ENCODE assay signal across 7 mouse cellular contexts in genomic region chr12:100907598-100908297, GRCm38 (mm10). TPM values are rescaled to one million over a fixed set of nuclear protein-coding genes. Genes with fewer than 3 reads are reported as not detected.
DNase-seq lines count a peak whose midpoint lies in the region; ATAC-seq and TF ChIP-seq lines count a peak whose summit lies in the region.

Gene Gpr68, minus strand, starts transcription at chr12:100908198.

- H3K4me1 ChIP-seq in kidney, postnatal 0 days (replicated peaks; ENCODE audit: insufficient read depth, low read length): 0 out of 2 replicates have a peak, but pooled peaks cover 4% of the 10 kb centered on the region
- H3K4me1 ChIP-seq in midbrain, embryonic 11.5 days (ENCODE audit: control insufficient read depth, insufficient read depth, low read length): peaks cover 6% of the 10 kb centered on the region; the same call in 1 of the 2 replicates

- peak; percentile 37 for DNase-seq in right cerebral cortex, postnatal 4 days
- DNase-seq in right cerebral cortex, adult 18-20 months: no peak
- DNase-seq in cerebellum, adult 9-10 months: peak; percentile 68
- DNase-seq in kidney, postnatal 0 days (ENCODE audit: low spot score): no peak
- DNase-seq in midbrain, embryonic 11.5 days (ENCODE audit: low spot score, missing footprints): peak; percentile 91
- DNase-seq in adipocyte (ENCODE audit: low spot score): no peak

- H3K4me2 ChIP-seq in kidney, postnatal 0 days (ENCODE audit: low read length): peak within 1 kb of the TSS; percentile 75
- H3K4me2 ChIP-seq in midbrain, embryonic 11.5 days: peak within 1 kb of the TSS; percentile 83

- WGBS in kidney, postnatal 0 days: 5% methylated on average over 38 of the region's 39 CpGs
- 4% methylated on average over 39 of the region's 39 CpGs for WGBS in midbrain, embryonic 11.5 days

- no peaks in the 10 kb centered on the region for H3K27me3 ChIP-seq in kidney, postnatal 0 days (ENCODE audit: insufficient read depth, low read length)
- peaks cover 4% of the 10 kb centered on the region for H3K27me3 ChIP-seq in midbrain, embryonic 11.5 days (ENCODE audit: control insufficient read depth, insufficient read depth, low read length)

- H3K36me3 ChIP-seq in kidney, postnatal 0 days (ENCODE audit: insufficient read depth, low read length): 0 out of 2 replicates have a peak, but pooled peaks cover 6% of the 10 kb centered on the region
- peaks cover 2% of the 10 kb centered on the region for H3K36me3 ChIP-seq in midbrain, embryonic 11.5 days (ENCODE audit: control insufficient read depth, insufficient read depth, low read length)

- H3K4me3 ChIP-seq in kidney, postnatal 0 days (replicated peaks; ENCODE audit: low read depth, low read length): peak within 1 kb of the TSS; percentile 31
- H3K4me3 ChIP-seq in midbrain, embryonic 11.5 days (ENCODE audit: low read depth, low read length): peak within 1 kb of the TSS; percentile 41

- no peak for TF ChIP-seq CTCF in kidney, postnatal 0 days (IDR thresholded peaks at IDR 0.05; ENCODE audit: low read depth)

- peak; percentile 57 for ATAC-seq in granulocyte monocyte progenitor cell, adult 5-6 weeks (replicated peaks; ENCODE audit: poor library complexity, severe bottlenecking)
- peak; percentile 73 for ATAC-seq in kidney, postnatal 0 days (replicated peaks; ENCODE audit: low FRiP score, low read depth)
- peak; percentile 82 for ATAC-seq in midbrain, embryonic 11.5 days (ENCODE audit: low FRiP score)

- peak within 1 kb of the TSS; percentile 32; the same call in 1 of the 2 replicates for H3K9ac ChIP-seq in kidney, postnatal 0 days (ENCODE audit: low read depth, low read length)
- H3K9ac ChIP-seq in midbrain, embryonic 11.5 days (ENCODE audit: low read length): peak within 1 kb of the TSS; percentile 70

- no peak within 1 kb of the TSS for H3K27ac ChIP-seq in kidney, postnatal 0 days
- no peak within 1 kb of the TSS for H3K27ac ChIP-seq in midbrain, embryonic 11.5 days (ENCODE audit: low read depth, low read length)

- no peaks in the 10 kb centered on the region for H3K9me3 ChIP-seq in kidney, postnatal 0 days (replicated peaks; ENCODE audit: low read length)
- H3K9me3 ChIP-seq in midbrain, embryonic 11.5 days (ENCODE audit: control insufficient read depth, low read length): no peaks in the 10 kb centered on the region

RNA-seq across cellular contexts. Expression of gene Gpr68, which starts in this region (rescaled TPM):
- total RNA-seq in granulocyte monocyte progenitor cell, adult 5-6 weeks (2014; fragmentation: Nextera tagmentation): 0.23 and 1.6 TPM in 2 replicates
- 0.47 TPM in 1 of 2 replicates, not detected in the other for total RNA-seq in granulocyte monocyte progenitor cell, adult 5-6 weeks (2017)
- 0.36 and 0.57 TPM in 2 replicates for polyA plus RNA-seq in kidney, postnatal 0 days (2015; fragmentation: Nextera tagmentation; extraction: Ambion mirVana)
- polyA plus RNA-seq in midbrain, embryonic 11.5 days (2014; fragmentation: Nextera tagmentation; extraction: Ambion mirVana): 0.10 TPM in 1 of 2 replicates, not detected in the other

Comparison
In these comparisons a context has a peak if more than half of its experiments do, and no peak if none do; other contexts are left out.
1. DNase-seq: peak in right cerebral cortex, postnatal 4 days (single experiment) and cerebellum, adult 9-10 months (single experiment); none in right cerebral cortex, adult 18-20 months (single experiment), kidney, postnatal 0 days (single experiment) and adipocyte (single experiment).
2. Peak in ATAC-seq, H3K4me3 ChIP-seq, H3K9ac ChIP-seq and H3K4me2 ChIP-seq in kidney, postnatal 0 days; RNA of the gene not detected or under 1 TPM.
3. Peak in DNase-seq, ATAC-seq, H3K4me3 ChIP-seq, H3K9ac ChIP-seq and H3K4me2 ChIP-seq in midbrain, embryonic 11.5 days; RNA of the gene not detected or under 1 TPM.
4. Peak in every context shown above with its lines, with median percentiles within 50 percentile points of each other: ATAC-seq.